Mouse (Mus musculus): Measurements from ENCODE around the gene Mpp4.
A peak's percentile ranks its signal among the peaks of the same experiment; 100 is the strongest.

The Mpp4 gene

DNA sequence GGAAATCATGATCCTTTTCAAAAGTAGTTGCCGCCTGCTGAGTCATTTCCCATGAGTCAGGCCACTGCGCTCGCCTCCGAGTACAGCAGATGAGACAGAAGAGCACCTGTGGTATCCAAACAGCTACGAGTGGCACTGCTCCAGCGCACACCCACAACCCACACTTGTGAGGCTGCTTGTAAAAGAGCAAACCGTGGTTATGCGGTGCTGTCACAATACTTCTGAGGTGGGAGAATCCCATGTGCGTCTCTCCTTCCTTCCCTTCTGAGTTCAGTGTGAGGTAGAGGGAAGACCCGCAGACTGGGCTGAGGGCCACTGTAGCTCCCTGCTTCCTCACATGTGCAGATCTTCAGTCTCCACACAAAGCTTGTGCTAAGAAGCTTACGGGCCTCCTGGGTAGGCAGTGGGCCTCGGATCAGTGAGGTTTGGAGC is at the start of gene Mpp4:
TSS of gene Mpp4 (minus strand) at position 360 of the 432 bp plus-strand sequence.
- DNase-seq (ENCODE audit: low read depth, low spot score), result peak; percentile 57

DNA sequence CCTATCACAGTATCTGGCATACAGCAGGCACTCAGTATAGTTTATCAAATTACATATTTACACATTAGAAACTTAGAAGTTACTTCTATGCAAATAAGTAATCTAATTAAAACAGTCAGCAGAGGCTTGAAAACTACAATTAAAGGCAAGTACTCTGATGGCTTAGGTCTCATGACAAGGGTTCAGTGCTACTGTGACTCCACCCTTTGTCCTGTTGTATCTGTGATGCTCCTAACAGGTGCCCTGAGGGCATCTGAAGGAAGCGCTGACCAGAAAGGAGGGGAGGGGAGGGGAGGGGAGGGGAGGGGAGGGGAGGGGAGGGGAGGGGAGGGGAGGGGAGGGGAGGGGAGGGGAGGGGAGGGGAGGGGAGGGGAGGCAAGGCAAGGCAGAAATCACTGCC is 49.8 kb upstream of the Mpp4 start:
- DNase-seq (ENCODE audit: low read depth, low spot score), result no peak

DNA sequence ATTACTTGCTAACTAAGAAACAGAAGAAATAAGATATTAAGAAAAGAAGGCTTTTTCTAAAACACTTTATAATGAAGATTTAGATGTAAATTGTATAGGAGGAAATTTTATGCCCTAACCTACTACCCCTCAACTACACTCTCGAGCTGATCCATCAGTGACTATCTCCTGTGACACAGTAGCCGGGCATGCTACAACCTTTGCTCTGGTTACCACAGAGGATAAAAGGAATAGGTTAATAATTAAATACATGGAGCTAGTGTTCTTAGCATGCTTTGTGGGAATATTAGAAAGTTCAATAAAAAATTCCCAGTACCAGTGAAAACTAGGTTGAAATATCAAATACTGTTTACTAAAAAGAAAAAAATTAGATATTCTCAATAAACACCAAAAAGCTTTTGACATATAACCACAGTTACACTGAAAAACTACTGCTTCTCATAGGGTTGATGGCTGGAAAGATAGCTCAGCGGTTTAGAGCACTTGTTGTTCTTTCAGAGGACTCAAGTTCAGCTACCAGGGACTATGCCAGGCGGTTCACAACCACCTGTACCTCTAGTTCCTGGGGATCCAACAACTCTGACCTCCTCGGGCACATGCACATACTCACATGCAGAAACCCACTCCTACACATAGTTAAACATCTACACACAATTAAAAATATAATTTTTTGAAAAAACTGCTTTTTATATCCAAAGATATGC is 49.0 kb upstream of the Mpp4 start:
- no peak for DNase-seq (ENCODE audit: low read depth, low spot score)

DNA sequence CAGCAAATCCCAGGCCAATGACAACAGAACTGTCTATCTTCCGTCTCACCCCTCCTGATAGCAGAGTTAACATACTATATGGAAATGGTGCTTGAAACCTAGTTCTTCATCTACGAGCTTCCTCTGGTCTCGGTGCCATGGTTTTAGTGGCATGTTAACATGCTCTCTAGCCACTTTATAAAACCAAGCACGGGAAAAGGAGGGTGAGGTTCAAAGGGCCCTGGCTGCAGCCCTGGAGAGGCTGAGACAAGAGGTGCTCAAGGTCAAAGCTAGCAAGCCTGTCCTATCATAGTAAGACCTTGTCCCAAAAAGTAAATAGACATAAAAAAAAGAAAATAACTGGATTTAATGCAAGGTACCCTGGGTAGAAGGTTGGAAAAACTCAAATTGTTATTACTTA is 48.5 kb upstream of the Mpp4 start:
- DNase-seq (ENCODE audit: low read depth, low spot score), result no peak

DNA sequence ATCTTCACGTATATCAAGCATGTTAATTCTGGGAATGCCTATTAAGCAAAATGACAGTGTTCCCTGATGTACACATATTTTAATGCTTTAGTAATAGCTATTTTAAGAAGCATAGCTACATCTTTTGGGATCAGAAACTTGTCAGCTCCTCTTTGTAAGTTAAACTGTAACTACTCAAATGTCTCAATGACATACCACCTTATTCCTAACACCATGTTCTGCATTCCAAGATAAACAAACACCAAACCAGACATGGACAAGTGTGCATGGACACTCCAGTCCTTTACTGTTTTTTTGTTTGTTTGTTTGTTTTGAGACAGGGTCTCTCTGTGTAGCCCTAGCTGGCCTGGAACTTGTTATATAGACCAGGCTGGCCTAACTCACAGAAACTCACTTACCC is 45.1 kb upstream of the Mpp4 start:
- no peak for DNase-seq (ENCODE audit: low read depth, low spot score)

DNA sequence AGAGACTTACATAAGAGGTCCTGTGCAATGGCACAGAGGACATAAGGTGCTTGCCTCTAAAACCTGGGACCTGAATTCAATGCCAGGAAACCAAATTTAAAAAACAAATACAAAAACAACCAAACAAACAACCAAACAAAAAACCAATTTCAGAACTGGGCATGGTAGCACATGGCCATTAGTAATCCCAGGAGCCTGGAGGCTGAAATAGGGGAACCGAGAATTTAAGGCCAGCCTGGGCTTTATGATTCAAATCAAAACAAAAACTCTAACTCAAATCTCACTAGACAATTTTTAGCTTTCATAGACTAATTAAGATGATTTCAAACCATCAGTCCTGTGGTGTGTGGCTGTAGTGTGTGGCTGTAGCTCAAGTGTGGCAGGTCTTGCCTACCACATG is 41.3 kb upstream of the Mpp4 start:
- no peak for DNase-seq (ENCODE audit: low read depth, low spot score)

DNA sequence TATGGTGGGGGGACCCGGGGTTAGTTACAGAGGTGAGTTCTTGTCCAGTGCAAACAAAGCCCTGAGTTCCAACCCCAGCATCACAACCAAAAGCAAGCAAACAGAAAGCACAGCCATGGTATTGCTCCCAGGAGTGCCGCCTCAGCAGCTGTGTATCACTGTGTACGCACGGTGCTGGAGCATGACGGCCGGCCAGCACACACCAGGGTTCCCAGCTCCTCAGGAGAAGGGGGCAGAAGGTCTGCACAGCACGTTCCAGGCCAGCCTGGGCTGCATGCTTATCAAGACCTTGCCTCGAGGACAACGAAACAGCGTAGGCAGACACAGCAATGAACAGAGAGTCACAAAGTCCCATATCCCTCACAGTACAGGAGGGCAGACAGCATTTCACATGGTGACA is 39.2 kb upstream of the Mpp4 start:
- DNase-seq (ENCODE audit: low read depth, low spot score), result no peak

DNA sequence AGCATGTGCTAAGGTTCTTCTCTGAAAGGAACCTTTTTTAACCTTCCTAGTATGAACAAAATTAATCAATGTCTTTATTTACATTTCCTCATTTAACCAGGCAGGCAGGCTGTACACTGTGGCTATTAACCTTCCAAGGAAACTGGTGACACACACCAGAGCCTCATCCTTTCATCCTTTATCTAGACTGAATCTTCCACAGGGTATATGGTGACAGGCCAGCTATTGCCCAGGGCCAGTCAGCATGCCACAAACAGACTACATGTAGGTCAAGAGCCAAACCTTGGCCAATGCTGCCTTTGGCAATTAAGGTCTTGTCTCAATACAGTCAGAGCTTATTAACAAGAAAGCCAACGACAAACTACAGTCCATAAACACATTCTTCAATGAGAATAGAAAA is 38.4 kb upstream of the Mpp4 start:
- no peak for DNase-seq (ENCODE audit: low read depth, low spot score)

DNA sequence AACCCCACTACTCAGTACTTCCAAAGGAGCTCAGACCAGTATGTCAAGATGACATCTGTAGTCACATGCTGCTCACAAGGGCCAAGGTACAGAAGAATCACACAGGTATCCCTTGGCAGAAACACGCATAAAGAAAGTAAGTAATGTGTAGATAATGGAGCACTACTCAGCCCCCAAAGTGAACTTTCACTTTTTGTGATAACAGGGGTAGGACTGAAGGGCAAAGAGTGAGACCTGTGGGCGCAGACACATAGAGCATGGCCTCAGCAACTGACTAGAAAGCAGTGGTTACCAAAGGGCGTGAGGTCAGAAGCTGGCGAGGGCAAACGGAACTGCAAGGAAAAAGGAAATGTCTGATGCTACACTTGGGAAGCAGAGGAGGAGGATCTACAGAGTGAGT is 37.8 kb upstream of the Mpp4 start:
- DNase-seq (ENCODE audit: low read depth, low spot score), result no peak

DNA sequence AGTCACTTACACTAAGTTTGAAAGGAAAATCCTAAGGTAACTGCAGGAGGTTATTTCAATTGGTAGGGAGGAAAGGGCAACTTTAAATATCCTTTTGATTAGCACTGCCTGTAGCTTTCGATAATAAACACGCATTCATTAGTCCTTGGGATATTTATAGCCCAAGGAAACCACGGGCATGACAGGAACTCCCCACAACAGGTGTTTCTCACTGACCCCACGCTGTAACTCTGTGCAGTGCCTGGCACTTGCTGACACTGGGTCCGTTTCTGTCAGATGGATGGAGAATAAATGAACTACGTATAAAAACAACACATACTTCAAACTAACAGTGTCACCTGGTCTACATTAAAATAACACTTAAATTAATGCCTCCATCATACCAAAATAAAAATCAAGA is 31.8 kb upstream of the Mpp4 start:
- no peak for DNase-seq (ENCODE audit: low read depth, low spot score)

DNA sequence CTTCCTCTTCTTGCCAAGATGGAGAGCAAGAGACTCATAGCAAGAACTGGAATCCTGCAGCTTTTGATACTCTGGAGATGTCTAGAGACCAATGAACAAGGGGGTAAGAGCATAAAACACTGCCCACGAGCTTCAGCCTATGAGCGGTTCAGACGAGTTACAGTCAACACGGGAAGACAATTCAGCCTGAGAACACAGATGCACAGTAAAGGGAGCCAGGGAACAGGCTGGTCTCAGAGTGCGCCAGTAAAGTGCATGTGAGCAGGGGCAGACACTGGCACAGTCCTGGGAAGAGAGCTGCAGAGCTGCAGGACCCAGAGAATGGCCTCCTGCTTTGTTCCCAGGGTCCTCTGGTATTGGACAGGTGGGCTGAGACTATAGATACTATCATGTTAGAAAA is 24.6 kb upstream of the Mpp4 start:
- DNase-seq (ENCODE audit: low read depth, low spot score), result no peak

DNA sequence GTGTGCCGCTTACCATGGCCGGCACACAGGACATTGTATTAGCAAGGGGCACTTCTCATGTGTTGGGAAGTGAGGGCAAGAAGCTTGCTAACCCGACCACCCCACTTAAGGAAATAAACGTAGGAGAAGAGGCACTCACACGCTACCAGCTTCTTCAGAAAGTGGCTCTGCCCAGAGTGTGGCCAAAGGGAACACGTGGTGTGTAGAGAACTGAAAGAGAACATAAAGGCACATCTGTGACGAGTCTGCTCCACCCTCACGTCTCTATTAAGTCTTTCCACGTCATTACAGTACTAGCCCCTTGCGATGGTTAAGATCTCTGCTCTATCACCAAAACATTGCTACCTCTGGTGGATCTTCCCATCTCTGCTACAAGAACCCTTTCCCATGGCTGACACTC is 23.1 kb upstream of the Mpp4 start:
- DNase-seq (ENCODE audit: low read depth, low spot score), result no peak

DNA sequence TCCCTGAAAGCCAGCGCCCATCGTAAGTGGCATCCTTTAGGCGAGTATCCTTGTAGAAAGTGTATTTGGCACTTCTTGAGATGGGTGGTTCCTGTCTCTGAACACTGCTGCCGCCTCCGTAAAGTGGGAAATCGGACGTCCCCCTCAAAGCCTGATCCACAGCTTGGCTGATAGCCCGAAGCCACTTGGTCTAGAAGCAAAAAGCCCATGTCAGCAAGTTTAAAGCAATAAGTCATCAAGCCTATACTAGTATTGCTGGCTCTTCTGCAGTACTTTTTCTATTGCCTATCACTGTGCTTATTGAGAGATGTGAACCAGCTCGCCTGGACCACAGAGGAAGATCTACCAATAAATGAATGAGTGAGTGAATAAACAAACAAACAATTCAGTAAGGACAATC is 22.2 kb upstream of the Mpp4 start:
- DNase-seq (ENCODE audit: low read depth, low spot score), result no peak

DNA sequence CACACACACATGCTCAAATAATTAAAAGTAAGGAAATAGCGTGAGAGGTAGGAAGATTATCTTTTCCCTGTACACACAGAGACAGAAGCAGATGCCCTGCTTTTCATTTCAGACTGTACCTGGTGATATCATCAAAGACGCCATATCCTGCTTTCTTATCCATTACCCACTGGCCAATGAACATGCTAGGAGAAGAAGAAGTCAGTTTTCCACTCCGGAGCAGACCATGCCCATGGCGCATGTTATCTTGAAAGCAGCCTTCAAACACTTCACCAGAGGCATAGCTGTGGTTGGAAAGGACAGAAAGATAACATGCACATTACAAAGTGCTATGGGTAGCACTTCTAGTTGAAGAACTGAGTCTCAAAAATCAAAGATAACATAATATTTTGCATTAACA is 19.9 kb upstream of the Mpp4 start:
- DNase-seq (ENCODE audit: low read depth, low spot score), result no peak

DNA sequence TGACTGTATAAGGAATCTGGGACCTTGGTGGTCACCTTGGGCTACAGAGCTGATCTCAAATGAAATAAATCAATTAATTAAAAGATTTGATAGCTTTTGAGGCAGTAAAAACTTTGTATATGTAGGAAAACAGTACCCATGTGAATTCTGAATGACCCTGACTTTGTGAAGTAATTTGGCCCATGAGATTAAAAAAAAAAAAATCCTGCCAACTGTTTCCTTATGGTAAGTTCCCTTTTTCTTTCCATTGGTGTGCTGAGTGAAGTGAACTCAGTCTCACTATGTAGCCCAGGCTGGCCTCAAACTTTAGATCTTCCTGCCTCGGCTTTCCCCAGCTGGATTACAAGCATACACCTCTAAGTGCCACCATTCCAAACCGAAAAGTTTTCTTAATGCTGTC is 19.2 kb upstream of the Mpp4 start:
- DNase-seq (ENCODE audit: low read depth, low spot score), result no peak

DNA sequence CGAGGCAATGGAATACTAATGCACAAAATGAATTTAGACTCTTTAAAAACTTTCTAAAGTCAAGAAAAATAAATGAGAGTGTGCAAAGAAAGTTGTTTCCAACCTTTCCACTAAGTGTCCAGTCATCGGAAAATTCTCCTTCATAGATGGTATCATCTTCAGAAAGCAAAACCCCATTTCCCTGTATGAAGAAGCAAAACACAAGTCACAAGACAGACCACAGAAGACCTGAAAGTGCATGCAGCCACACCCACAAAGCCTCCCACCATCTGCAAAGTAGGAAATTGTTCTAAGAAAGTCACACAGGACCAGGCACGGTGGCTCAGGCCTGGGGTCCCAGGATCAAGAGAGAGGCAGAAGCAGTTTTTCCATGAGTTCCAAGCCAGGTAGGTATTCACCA is 16.8 kb upstream of the Mpp4 start:
- DNase-seq (ENCODE audit: low read depth, low spot score), result peak; percentile 52

DNA sequence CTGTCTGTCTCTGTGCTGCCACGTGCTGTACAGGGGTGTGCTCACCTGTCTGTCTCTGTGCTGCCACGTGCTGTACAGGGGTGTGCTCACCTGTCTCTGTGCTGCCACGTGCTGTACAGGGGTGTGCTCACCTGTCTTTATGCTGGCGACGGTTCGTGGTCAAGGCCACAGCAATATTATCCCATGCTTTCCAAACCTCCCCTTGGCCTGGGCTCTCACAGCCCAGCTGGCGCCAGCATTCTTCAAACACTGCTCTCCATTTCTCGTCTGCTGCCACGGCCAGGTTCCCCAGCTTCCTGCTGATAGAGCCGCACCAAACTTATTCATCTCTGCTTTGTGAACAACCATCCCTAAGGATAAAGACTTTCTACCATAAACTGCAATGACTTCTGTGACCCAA is 15.2 kb upstream of the Mpp4 start:
- no peak for DNase-seq (ENCODE audit: low read depth, low spot score)

DNA sequence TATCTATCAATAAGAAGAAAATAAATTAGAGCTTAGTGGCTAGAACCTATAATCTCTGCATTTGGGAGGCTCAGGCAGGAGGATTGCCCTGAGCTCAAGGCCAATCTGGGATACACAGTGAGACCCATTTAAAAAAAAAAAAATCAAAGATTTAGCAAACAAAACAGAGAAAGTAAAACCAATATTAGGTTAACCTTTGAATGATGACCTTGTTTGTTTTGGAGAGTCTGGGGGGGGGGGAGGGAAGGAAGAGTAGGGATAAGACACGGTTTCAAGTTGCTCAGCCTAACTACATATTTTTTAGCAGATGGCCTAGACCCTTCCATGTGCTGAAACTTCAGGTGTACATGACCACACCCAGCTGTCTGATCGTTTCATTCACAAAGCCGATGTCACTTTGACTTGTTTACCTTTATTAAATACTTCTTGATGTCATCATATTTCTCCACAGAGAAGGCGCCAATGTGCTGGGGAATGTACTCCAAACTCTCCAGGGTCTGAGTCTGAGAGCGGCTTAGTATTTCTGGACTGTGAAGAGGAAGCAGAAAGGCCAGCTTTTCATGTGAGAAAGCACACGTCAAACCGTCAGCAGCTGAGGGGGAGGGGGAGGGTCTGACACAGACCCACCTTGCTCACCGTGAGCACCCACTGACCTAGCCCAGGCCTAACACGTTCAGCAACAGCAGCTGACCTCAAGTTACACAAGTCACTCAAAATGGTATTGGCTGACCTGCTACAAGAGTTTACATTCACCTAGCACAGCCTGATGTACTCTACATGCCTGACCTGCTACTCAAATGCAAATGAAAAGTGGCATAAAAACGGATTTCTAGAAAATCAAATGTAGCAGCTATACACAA is 11.6 kb upstream of the Mpp4 start:
- DNase-seq (ENCODE audit: low read depth, low spot score), result no peak

DNA sequence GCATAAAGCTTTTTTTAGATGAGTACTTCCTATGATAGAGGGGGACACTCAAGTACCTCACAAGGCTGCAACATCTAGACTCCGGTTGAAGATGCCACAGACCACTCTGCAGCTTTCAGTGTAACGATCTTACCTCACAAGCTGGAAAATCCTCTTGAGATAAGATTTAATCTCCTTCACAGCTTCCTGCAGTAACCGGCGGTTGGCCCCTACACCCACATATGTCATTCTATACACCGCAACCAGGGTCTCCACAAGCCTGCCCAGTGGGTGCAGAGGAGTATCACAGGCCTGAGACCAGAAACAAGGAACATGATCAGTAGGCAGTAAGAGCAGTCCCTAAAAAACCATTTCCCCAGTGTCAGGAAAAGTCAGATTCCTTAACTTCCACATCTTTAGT is 9.8 kb upstream of the Mpp4 start:
- peak; percentile 32 for DNase-seq (ENCODE audit: low read depth, low spot score)

DNA sequence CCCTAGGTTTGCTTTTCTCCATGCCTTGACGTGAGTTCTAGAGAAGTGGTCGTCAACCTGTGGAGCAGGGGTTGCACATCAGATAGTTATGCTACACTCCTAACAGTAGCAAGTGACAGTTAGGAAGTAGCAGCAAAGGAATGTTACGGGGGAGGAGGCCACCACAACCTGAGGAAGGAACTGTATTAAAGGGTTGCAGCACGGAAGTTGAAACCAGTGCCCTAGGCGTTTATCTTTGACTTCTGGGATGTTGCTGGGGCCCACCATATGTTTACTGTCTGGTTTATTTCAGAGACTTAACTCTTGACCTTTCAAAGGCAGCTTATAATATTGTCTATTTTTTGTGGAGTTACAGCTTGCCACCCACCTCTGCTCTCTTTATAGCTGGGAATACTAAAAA is 8.7 kb upstream of the Mpp4 start:
- DNase-seq (ENCODE audit: low read depth, low spot score), result no peak

DNA sequence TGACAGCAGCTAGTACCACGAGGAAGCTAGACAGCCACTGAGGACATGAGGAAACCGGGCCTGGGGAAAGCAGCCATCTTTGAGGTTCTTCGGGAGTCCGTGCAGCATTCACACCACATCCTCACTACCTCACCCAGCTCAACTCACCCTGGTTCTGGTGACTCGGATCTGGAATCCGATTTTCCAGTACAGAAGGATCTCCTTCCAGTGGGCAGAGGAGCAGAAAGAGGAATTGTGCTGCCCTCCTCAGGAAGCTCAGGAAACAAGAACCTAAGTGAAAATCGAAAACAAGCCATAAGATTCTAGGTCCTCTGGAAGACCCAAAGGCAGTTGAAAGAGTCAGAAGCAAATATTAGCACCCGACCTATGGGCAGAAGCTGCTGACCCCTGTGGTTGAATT is 7.1 kb upstream of the Mpp4 start:
- DNase-seq (ENCODE audit: low read depth, low spot score), result no peak

DNA sequence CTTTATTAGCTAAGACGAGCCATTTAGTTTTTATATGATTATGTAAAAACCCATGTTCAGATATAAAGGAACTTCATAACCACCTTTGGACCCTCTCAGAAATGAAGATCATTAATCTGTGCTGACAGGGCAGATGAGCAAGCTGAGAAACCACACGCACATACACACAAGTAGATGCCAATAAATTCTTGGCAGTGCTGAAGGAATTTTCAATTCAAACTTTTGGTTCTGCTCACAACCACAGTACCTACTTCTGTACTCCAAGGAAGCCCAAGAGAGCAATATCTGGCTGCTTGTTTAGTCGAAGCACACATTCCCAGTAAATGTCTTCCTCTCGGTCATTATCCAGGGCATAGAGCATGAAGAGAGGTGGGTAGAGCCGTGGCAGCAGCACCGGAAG is 6.4 kb upstream of the Mpp4 start:
- no peak for DNase-seq (ENCODE audit: low read depth, low spot score)

DNA sequence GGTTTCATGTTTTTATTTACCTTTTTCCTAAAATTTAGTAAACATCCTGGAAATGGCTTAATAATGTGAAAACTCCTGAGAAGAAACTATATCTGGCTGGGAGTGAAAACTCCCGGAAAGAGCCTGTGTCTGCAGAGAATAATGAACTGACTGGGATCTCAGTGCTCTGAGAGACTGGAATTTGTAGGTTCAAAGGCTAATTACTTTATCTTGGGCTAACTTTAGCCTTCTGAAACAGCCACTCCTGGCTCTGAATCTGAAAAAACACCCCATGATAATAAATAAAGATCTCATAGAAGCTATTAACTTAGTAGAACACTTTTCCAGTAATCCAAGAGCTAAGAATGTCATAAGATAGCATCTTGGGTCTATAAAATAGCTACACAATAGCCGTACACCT is 5.4 kb upstream of the Mpp4 start:
- no peak for DNase-seq (ENCODE audit: low read depth, low spot score)
